In genomic region chr19:20009801-20010441, GRCm38 (mm10) we compare ENCODE assay signal across 10 mouse cellular contexts.
DNase-seq lines count a peak whose midpoint lies in the region; ATAC-seq lines count a peak whose summit lies in the region.
"Had no signal": no experiment of that assay in that cellular context is flagged by ENCODE, and none has a peak within 500 bp of the region (broad histone marks: within the 10 kb centered on the region; RNA-seq: fewer than 3 reads in every experiment).

No protein-coding gene starts in this region.

- H3K4me1 ChIP-seq in midbrain, embryonic 11.5 days (ENCODE audit: control insufficient read depth, insufficient read depth, low read length), result no peaks in the 10 kb centered on the region
- no peaks in the 10 kb centered on the region for H3K4me1 ChIP-seq in midbrain, embryonic 10.5 days
- H3K4me1 ChIP-seq in limb, embryonic 15.5 days, result 0 out of 2 replicates have a peak, but pooled peaks cover 2% of the 10 kb centered on the region

- no peak overlapping the region for H3K4me3 ChIP-seq in midbrain, embryonic 11.5 days (ENCODE audit: low read depth, low read length)
- H3K4me3 ChIP-seq in midbrain, embryonic 10.5 days, result no peak overlapping the region
- peak overlapping the region; percentile 20; the same call in 1 of the 2 replicates for H3K4me3 ChIP-seq in limb, embryonic 15.5 days

- no peaks in the 10 kb centered on the region for H3K36me3 ChIP-seq in midbrain, embryonic 11.5 days (ENCODE audit: control insufficient read depth, insufficient read depth, low read length)
- no peaks in the 10 kb centered on the region for H3K36me3 ChIP-seq in midbrain, embryonic 10.5 days
- H3K36me3 ChIP-seq in limb, embryonic 15.5 days, result no peaks in the 10 kb centered on the region

- no peak overlapping the region; the same call in 1 of the 2 replicates for H3K4me2 ChIP-seq in midbrain, embryonic 11.5 days
- peak overlapping the region; percentile 29 for H3K4me2 ChIP-seq in limb, embryonic 15.5 days

- H3K27ac ChIP-seq in midbrain, embryonic 11.5 days (ENCODE audit: low read depth, low read length), result no peak overlapping the region
- no peak overlapping the region for H3K27ac ChIP-seq in midbrain, embryonic 10.5 days (replicated peaks)
- H3K27ac ChIP-seq in limb, embryonic 15.5 days, result no peak overlapping the region
- H3K27ac ChIP-seq: liver, embryonic 14.5 days had no signal

- WGBS in midbrain, embryonic 11.5 days, result 70% methylated on average over 12 of the region's 12 CpGs
- WGBS in midbrain, embryonic 10.5 days, result 76% methylated on average over 12 of the region's 12 CpGs
- 37% methylated on average over 12 of the region's 12 CpGs for WGBS in limb, embryonic 15.5 days

- no peak overlapping the region for H3K9ac ChIP-seq in midbrain, embryonic 11.5 days (ENCODE audit: low read length)
- no peak overlapping the region for H3K9ac ChIP-seq in limb, embryonic 15.5 days
- H3K9ac ChIP-seq: liver, embryonic 14.5 days had no signal

- peak; percentile 63 for ATAC-seq in midbrain, embryonic 11.5 days (ENCODE audit: low FRiP score)
- no peak for ATAC-seq in limb, embryonic 15.5 days (ENCODE audit: insufficient number of reproducible peaks, low FRiP score, low TSS enrichment, low read depth)
- ATAC-seq in granulocyte monocyte progenitor cell, adult 5-6 weeks (replicated peaks; ENCODE audit: poor library complexity, severe bottlenecking), result no peak

- no peaks in the 10 kb centered on the region for H3K27me3 ChIP-seq in midbrain, embryonic 11.5 days (ENCODE audit: control insufficient read depth, insufficient read depth, low read length)
- no peaks in the 10 kb centered on the region for H3K27me3 ChIP-seq in midbrain, embryonic 10.5 days (ENCODE audit: low read depth, poor library complexity, severe bottlenecking)
- H3K27me3 ChIP-seq in limb, embryonic 15.5 days, result no peaks in the 10 kb centered on the region

- H3K9me3 ChIP-seq in midbrain, embryonic 11.5 days (ENCODE audit: control insufficient read depth, low read length), result no peaks in the 10 kb centered on the region
- H3K9me3 ChIP-seq in midbrain, embryonic 10.5 days (replicated peaks), result no peaks in the 10 kb centered on the region
- H3K9me3 ChIP-seq in limb, embryonic 15.5 days, result no peaks in the 10 kb centered on the region

- no peak for DNase-seq in midbrain, embryonic 11.5 days (ENCODE audit: low spot score, missing footprints)
- no peak for DNase-seq in midbrain, embryonic 10.5 days (ENCODE audit: low spot score)
- DNase-seq in cerebellum, postnatal 36 days, result peak; percentile 65 to 75
- no peak for DNase-seq in adrenal gland, postnatal 25 days
- no peak for DNase-seq in thymus, adult 18-20 months
- DNase-seq: adrenal gland, adult 2 months; heart, adult 11 months had no signal

Comparison
In these comparisons a context has a peak if more than half of its experiments do, and no peak if none do; other contexts are left out.
1. DNase-seq: peak in cerebellum, postnatal 36 days (2 of 2); none in midbrain, embryonic 11.5 days (single experiment), midbrain, embryonic 10.5 days (single experiment), adrenal gland, postnatal 25 days (single experiment) and thymus, adult 18-20 months (0 of 2).